Mouse (Mus musculus): ENCODE results near the gene Has3. TPM values are rescaled to one million over a fixed set of nuclear protein-coding genes. Genes with fewer than 3 reads are reported as not detected.

Has3 gene
- polyA plus RNA-seq, 2 experiments: 0.02 TPM; not detected in 1

DNA sequence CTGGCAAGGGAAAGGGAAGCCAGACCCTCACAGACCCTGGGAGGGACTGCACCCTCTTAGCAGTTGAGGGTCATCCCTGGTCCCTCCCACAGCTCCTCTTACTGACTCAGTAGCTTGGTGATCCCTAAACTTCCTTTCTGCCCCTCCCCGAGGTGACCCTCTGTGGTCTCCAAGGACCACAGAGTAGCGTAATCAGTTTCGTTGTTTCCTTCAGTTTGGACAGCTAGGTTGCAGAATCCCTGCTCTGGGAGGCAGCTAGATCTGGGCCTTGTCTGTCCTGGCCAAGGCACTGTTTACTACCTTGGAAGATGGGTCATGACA, 14.8 kb upstream of the Has3 start:
- 40% methylated on average over 3 of the region's 3 CpGs for WGBS (ENCODE audit: insufficient replicate concordance)
- no peaks in the 10 kb centered on the region for H3K27me3 ChIP-seq (ENCODE audit: control insufficient read depth, insufficient read depth, low read length)
- H3K9ac ChIP-seq (replicated peaks): no peak overlapping the region
- no peak for DNase-seq (ENCODE audit: low read depth in 3 of 3, low spot score in 3 of 3)
- no peaks in the 10 kb centered on the region for H3K4me1 ChIP-seq (replicated peaks; ENCODE audit: control insufficient read depth in 2 of 2, insufficient read depth in 2 of 2, low read length in 1 of 2)
- no peak overlapping the region for H3K4me3 ChIP-seq (ENCODE audit: insufficient read depth in 1 of 2, low read depth in 2 of 2, low read length in 2 of 2)
- H3K36me3 ChIP-seq (replicated peaks; ENCODE audit: control insufficient read depth, insufficient read depth, low read depth): no peaks in the 10 kb centered on the region
- TF ChIP-seq EP300 (IDR thresholded peaks at IDR 0.05; ENCODE audit: low read depth) (no peak), CTCF (IDR thresholded peaks at IDR 0.05; ENCODE audit: low read depth) (no peak)
- no peak overlapping the region for H3K4me2 ChIP-seq (ENCODE audit: low read depth)
- H3K27ac ChIP-seq: no peak overlapping the region
- no peak for ATAC-seq (ENCODE audit: insufficient read depth)
- H3K9me3 ChIP-seq (ENCODE audit: control insufficient read depth, low read length): no peaks in the 10 kb centered on the region

DNA sequence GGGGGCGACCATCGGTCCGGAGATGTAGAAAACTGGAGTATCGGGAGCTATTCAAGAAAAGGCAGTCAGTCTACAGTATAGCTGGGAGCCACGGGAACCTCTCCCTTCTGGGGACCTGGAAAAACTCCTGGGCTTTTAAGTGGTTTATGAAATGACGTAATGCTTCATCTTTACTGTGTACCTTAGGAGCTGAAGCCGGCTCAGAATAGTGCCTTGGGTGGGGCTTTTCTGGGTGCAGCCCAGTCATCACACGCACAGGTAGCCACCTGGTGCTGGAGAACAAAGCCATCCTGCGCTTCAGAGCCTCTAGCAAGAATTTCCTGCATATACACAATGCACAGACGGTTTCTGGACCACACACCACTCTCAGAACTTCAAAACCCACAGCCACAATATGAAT, 7.2 kb upstream of the Has3 start:
- no peak overlapping the region for H3K9ac ChIP-seq (replicated peaks)
- no peaks in the 10 kb centered on the region for H3K4me1 ChIP-seq (replicated peaks; ENCODE audit: control insufficient read depth in 2 of 2, insufficient read depth in 2 of 2, low read length in 1 of 2)
- no peaks in the 10 kb centered on the region for H3K9me3 ChIP-seq (ENCODE audit: control insufficient read depth, low read length)
- H3K4me3 ChIP-seq (ENCODE audit: insufficient read depth in 1 of 2, low read depth in 2 of 2, low read length in 2 of 2): no peak overlapping the region
- DNase-seq (ENCODE audit: low read depth in 3 of 3, low spot score in 3 of 3) (no peak), ATAC-seq (ENCODE audit: insufficient read depth) (no peak)
- TF ChIP-seq EP300 (IDR thresholded peaks at IDR 0.05; ENCODE audit: low read depth) (no peak), CTCF (IDR thresholded peaks at IDR 0.05; ENCODE audit: low read depth) (no peak)
- WGBS (ENCODE audit: insufficient replicate concordance): 70% methylated on average over 10 of the region's 10 CpGs
- no peak overlapping the region for H3K27ac ChIP-seq
- no peaks in the 10 kb centered on the region; the same call in 1 of the 2 replicates for H3K27me3 ChIP-seq (ENCODE audit: control insufficient read depth, insufficient read depth, low read length)
- no peak overlapping the region for H3K4me2 ChIP-seq (ENCODE audit: low read depth)
- H3K36me3 ChIP-seq (replicated peaks; ENCODE audit: control insufficient read depth, insufficient read depth, low read depth): no peaks in the 10 kb centered on the region

DNA sequence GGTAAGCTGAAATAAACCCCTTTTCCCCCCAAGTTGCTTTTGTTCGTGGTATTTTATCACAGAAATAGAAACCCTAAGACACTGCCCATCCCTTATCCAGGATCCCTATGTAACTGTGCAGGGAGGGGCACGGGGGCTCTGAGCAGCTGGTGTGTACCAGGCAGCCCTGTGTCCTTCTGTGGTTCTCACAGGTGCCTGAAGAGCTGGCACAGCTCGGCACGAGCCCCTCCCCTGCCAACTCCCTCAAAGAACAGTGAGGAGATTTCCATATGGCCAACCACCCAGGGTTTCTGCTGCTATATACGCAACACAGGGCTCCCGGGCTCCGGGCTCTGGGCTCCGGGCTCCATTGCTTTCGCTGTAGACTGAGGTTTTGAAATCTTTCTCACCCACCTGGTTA, 4.7 kb upstream of the Has3 start:
- TF ChIP-seq EP300 (IDR thresholded peaks at IDR 0.05; ENCODE audit: low read depth) (no peak), CTCF (IDR thresholded peaks at IDR 0.05; ENCODE audit: low read depth) (no peak)
- ATAC-seq (ENCODE audit: insufficient read depth): no peak
- 65% methylated on average over 9 of the region's 9 CpGs for WGBS (ENCODE audit: insufficient replicate concordance)

DNA sequence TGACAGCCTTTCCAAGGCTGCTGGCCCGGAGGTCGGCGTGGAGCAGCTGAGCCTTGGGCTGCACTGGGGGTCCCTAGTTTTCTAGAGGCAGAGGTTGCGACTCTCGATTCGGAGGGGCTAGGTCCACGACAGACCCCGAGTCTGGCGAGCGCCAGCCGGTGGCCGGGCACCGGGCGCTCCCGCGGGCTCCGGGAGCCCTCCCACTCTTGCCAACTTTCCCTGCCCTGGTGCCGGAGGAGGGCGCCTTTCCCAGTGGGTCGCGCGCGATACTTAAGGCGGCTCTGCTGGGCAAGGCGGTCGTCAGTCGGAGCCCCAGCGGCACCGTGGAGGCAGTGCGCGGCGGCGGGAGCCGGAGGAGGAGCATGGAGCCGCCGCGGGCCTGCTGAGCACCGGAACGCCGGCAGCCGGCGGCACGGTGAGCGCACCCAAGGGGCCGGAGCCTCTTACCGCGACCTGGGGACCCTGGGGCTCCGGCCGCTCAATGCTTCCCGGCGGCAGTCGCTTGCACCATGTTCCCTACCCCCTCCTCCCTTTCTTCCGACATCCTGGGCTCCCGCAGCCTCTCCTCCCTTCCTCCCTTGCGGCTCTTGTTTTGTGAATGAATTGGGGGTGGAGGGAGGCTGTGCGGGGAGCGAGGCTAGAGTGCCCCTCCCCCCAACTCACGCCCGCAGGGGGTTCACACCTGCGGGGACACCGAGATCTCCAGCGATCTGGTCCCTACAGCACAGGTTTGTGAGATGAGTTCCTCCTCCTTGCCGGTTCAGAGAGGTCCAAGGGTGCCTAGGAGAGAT, 690 bp downstream of the Has3 start:
- under 1% methylated on average over 63 of the region's 63 CpGs for WGBS (ENCODE audit: insufficient replicate concordance)
- H3K36me3 ChIP-seq (replicated peaks; ENCODE audit: control insufficient read depth, insufficient read depth, low read depth): no peaks in the 10 kb centered on the region
- peaks cover 49% of the 10 kb centered on the region for H3K27me3 ChIP-seq (ENCODE audit: control insufficient read depth, insufficient read depth, low read length)
- H3K4me1 ChIP-seq (replicated peaks; ENCODE audit: control insufficient read depth in 2 of 2, insufficient read depth in 2 of 2, low read length in 1 of 2): no peaks in the 10 kb centered on the region
- H3K9me3 ChIP-seq (ENCODE audit: control insufficient read depth, low read length): no peaks in the 10 kb centered on the region
- peak overlapping the region; percentile 37 to 45 for H3K4me3 ChIP-seq (ENCODE audit: insufficient read depth in 1 of 2, low read depth in 2 of 2, low read length in 2 of 2)
- ATAC-seq (ENCODE audit: insufficient read depth) (no peak), DNase-seq (ENCODE audit: low read depth in 3 of 3, low spot score in 3 of 3) (no peak)
- H3K27ac ChIP-seq: no peak overlapping the region
- peak overlapping the region; percentile 56 for H3K4me2 ChIP-seq (ENCODE audit: low read depth)
- no peak for TF ChIP-seq EP300 (IDR thresholded peaks at IDR 0.05; ENCODE audit: low read depth)
- 0 out of 2 replicates have a peak, but pooled peaks have one; percentile 11 for TF ChIP-seq CTCF (IDR thresholded peaks at IDR 0.05; ENCODE audit: low read depth)
- no peak overlapping the region for H3K9ac ChIP-seq (replicated peaks)

More for the DNA sequence above, 4.7 kb upstream of the Has3 start:
- Histone ChIP-seq H3K4me1 (replicated peaks; ENCODE audit: control insufficient read depth in 2 of 2, insufficient read depth in 2 of 2, low read length in 1 of 2) (no peaks in the 10 kb centered on the region), H3K27me3 (ENCODE audit: control insufficient read depth, insufficient read depth, low read length) (peaks cover 21% of the 10 kb centered on the region), H3K9me3 (ENCODE audit: control insufficient read depth, low read length) (no peaks in the 10 kb centered on the region), H3K4me3 (ENCODE audit: insufficient read depth in 1 of 2, low read depth in 2 of 2, low read length in 2 of 2) (no peak overlapping the region), H3K9ac (replicated peaks) (no peak overlapping the region), H3K27ac (no peak overlapping the region), H3K4me2 (ENCODE audit: low read depth) (no peak overlapping the region), H3K36me3 (replicated peaks; ENCODE audit: control insufficient read depth, insufficient read depth, low read depth) (no peaks in the 10 kb centered on the region)
- no peak for DNase-seq (ENCODE audit: low read depth in 3 of 3, low spot score in 3 of 3)

DNA sequence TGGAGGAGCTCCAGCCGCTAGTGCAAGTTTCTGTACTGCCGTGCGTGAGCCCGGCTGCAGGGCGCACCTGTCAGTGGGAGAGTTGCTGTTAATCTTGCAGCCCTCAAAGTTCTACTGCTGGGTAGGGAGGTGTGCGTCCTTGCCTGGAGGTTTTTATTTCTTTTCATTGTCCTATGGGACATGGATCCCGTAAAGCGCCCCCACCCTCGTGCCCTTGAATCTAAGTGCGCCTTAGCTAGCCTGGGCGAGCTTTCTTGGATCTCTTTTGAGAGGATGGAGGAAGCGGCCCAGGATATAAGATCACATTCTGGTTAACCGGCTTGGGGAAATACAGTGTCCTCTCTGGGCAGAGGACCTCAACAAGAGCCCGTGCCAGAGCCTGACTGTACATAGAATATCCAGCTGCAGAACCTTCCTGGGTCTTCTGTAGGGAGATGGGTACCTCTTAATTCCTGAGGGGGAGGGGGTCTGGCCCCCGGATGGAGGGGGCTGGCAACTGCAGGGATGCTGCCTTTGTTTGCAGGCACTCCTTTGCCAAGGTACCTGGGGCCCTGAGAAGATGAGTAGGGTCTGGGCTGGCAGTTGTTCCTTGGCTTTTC, 1.4 kb downstream of the Has3 start:
- Histone ChIP-seq H3K9ac (replicated peaks) (no peak overlapping the region), H3K36me3 (replicated peaks; ENCODE audit: control insufficient read depth, insufficient read depth, low read depth) (no peaks in the 10 kb centered on the region), H3K4me2 (ENCODE audit: low read depth) (peak overlapping the region; percentile 56), H3K4me3 (ENCODE audit: insufficient read depth in 1 of 2, low read depth in 2 of 2, low read length in 2 of 2) (peak overlapping the region in 1 of 2 experiments; percentile 45; a peak in 2 of 4 replicates), H3K9me3 (ENCODE audit: control insufficient read depth, low read length) (no peaks in the 10 kb centered on the region), H3K27ac (no peak overlapping the region), H3K4me1 (replicated peaks; ENCODE audit: control insufficient read depth in 2 of 2, insufficient read depth in 2 of 2, low read length in 1 of 2) (no peaks in the 10 kb centered on the region), H3K27me3 (ENCODE audit: control insufficient read depth, insufficient read depth, low read length) (peaks cover 49% of the 10 kb centered on the region)
- DNase-seq (ENCODE audit: low read depth in 3 of 3, low spot score in 3 of 3): no peak
- no peak for ATAC-seq (ENCODE audit: insufficient read depth)
- TF ChIP-seq EP300 (IDR thresholded peaks at IDR 0.05; ENCODE audit: low read depth): no peak
- WGBS (ENCODE audit: insufficient replicate concordance): 4% methylated on average over 15 of the region's 15 CpGs
